Mouse (Mus musculus): Measurements from ENCODE around the gene Sulf2. TPM values are rescaled to one million over a fixed set of nuclear protein-coding genes. Genes with fewer than 3 reads are reported as not detected.
A peak's percentile ranks its signal among the peaks of the same experiment; 100 is the strongest.

Gene Sulf2
- polyA plus RNA-seq, 1 experiment from 2014 or later, result 33.2 TPM

- H3K4me3 ChIP-seq (ENCODE audit: low read depth, low read length), result no peak overlapping the region
- H3K4me2 ChIP-seq (ENCODE audit: low read length), result no peak overlapping the region
- no peak for ATAC-seq
- no peak overlapping the region for H3K9ac ChIP-seq (ENCODE audit: low read length)
- no peaks in the 10 kb centered on the region for H3K27me3 ChIP-seq (replicated peaks; ENCODE audit: control insufficient read depth, insufficient read depth, low read length)
- H3K36me3 ChIP-seq (ENCODE audit: control insufficient read depth, insufficient read depth, low read length), result no peaks in the 10 kb centered on the region
- no peak overlapping the region for H3K27ac ChIP-seq (ENCODE audit: low read depth, low read length)
- H3K4me1 ChIP-seq (ENCODE audit: control insufficient read depth, insufficient read depth, low read length), result no peaks in the 10 kb centered on the region
- WGBS, result 80% methylated on average over 14 of the region's 14 CpGs
- no peaks in the 10 kb centered on the region for H3K9me3 ChIP-seq (replicated peaks; ENCODE audit: control insufficient read depth, low read length)
- no peak for DNase-seq (ENCODE audit: low spot score)
These were observed 33.6 kb downstream of the Sulf2 start for GRCm38 (mm10) chr2:166121681-166122355.

- ATAC-seq (no peak), DNase-seq (ENCODE audit: low spot score) (no peak)
- H3K4me1 ChIP-seq (ENCODE audit: control insufficient read depth, insufficient read depth, low read length), result no peaks in the 10 kb centered on the region
- H3K36me3 ChIP-seq (ENCODE audit: control insufficient read depth, insufficient read depth, low read length), result peaks cover 3% of the 10 kb centered on the region; the same call in 1 of the 2 replicates
- H3K27ac ChIP-seq (ENCODE audit: low read depth, low read length), result no peak overlapping the region
- WGBS, result 94% methylated on average over 2 of the region's 2 CpGs
- no peaks in the 10 kb centered on the region for H3K27me3 ChIP-seq (replicated peaks; ENCODE audit: control insufficient read depth, insufficient read depth, low read length)
- no peak overlapping the region for H3K4me2 ChIP-seq (ENCODE audit: low read length)
- H3K4me3 ChIP-seq (ENCODE audit: low read depth, low read length), result no peak overlapping the region
- no peaks in the 10 kb centered on the region for H3K9me3 ChIP-seq (replicated peaks; ENCODE audit: control insufficient read depth, low read length)
- H3K9ac ChIP-seq (ENCODE audit: low read length), result no peak overlapping the region
These were observed 35.5 kb downstream of the Sulf2 start for GRCm38 (mm10) chr2:166119992-166120391.

GRCm38 (mm10) chr2:166116704-166117103 is 38.8 kb downstream of the Sulf2 start:
- Histone ChIP-seq H3K36me3 (ENCODE audit: control insufficient read depth, insufficient read depth, low read length) (peaks cover 6% of the 10 kb centered on the region; the same call in 1 of the 2 replicates), H3K27ac (ENCODE audit: low read depth, low read length) (no peak overlapping the region), H3K4me3 (ENCODE audit: low read depth, low read length) (no peak overlapping the region), H3K4me1 (ENCODE audit: control insufficient read depth, insufficient read depth, low read length) (no peaks in the 10 kb centered on the region), H3K27me3 (replicated peaks; ENCODE audit: control insufficient read depth, insufficient read depth, low read length) (no peaks in the 10 kb centered on the region), H3K9me3 (replicated peaks; ENCODE audit: control insufficient read depth, low read length) (no peaks in the 10 kb centered on the region), H3K9ac (ENCODE audit: low read length) (no peak overlapping the region), H3K4me2 (ENCODE audit: low read length) (no peak overlapping the region)
- 97% methylated on average over 16 of the region's 16 CpGs for WGBS
- DNase-seq (ENCODE audit: low spot score) (no peak), ATAC-seq (no peak)

- DNase-seq (ENCODE audit: low spot score) (no peak), ATAC-seq (no peak)
- 93% methylated on average over 7 of the region's 7 CpGs for WGBS
- Histone ChIP-seq H3K9ac (ENCODE audit: low read length) (no peak overlapping the region), H3K4me1 (ENCODE audit: control insufficient read depth, insufficient read depth, low read length) (no peaks in the 10 kb centered on the region), H3K27me3 (replicated peaks; ENCODE audit: control insufficient read depth, insufficient read depth, low read length) (no peaks in the 10 kb centered on the region), H3K27ac (ENCODE audit: low read depth, low read length) (no peak overlapping the region), H3K4me2 (ENCODE audit: low read length) (no peak overlapping the region), H3K9me3 (replicated peaks; ENCODE audit: control insufficient read depth, low read length) (no peaks in the 10 kb centered on the region), H3K36me3 (ENCODE audit: control insufficient read depth, insufficient read depth, low read length) (peaks cover 6% of the 10 kb centered on the region; the same call in 1 of the 2 replicates), H3K4me3 (ENCODE audit: low read depth, low read length) (no peak overlapping the region)
These were observed 39.2 kb downstream of the Sulf2 start for GRCm38 (mm10) chr2:166116278-166116608.

- WGBS, result 91% methylated on average over 15 of the region's 15 CpGs
- H3K4me3 ChIP-seq (ENCODE audit: low read depth, low read length), result no peak overlapping the region
- peaks cover 6% of the 10 kb centered on the region; the same call in 1 of the 2 replicates for H3K36me3 ChIP-seq (ENCODE audit: control insufficient read depth, insufficient read depth, low read length)
- H3K4me1 ChIP-seq (ENCODE audit: control insufficient read depth, insufficient read depth, low read length), result no peaks in the 10 kb centered on the region
- H3K27me3 ChIP-seq (replicated peaks; ENCODE audit: control insufficient read depth, insufficient read depth, low read length), result no peaks in the 10 kb centered on the region
- H3K9ac ChIP-seq (ENCODE audit: low read length), result no peak overlapping the region
- H3K4me2 ChIP-seq (ENCODE audit: low read length), result no peak overlapping the region
- DNase-seq (ENCODE audit: low spot score) (no peak), ATAC-seq (no peak)
- no peak overlapping the region for H3K27ac ChIP-seq (ENCODE audit: low read depth, low read length)
- H3K9me3 ChIP-seq (replicated peaks; ENCODE audit: control insufficient read depth, low read length), result no peaks in the 10 kb centered on the region
These were observed 39.7 kb downstream of the Sulf2 start for GRCm38 (mm10) chr2:166115571-166116277.

GRCm38 (mm10) chr2:166112986-166113385 is 42.5 kb downstream of the Sulf2 start:
- Histone ChIP-seq H3K4me3 (ENCODE audit: low read depth, low read length) (no peak overlapping the region), H3K27ac (ENCODE audit: low read depth, low read length) (no peak overlapping the region), H3K36me3 (ENCODE audit: control insufficient read depth, insufficient read depth, low read length) (peaks cover 6% of the 10 kb centered on the region; the same call in 1 of the 2 replicates), H3K4me2 (ENCODE audit: low read length) (no peak overlapping the region), H3K4me1 (ENCODE audit: control insufficient read depth, insufficient read depth, low read length) (no peaks in the 10 kb centered on the region), H3K9ac (ENCODE audit: low read length) (no peak overlapping the region), H3K9me3 (replicated peaks; ENCODE audit: control insufficient read depth, low read length) (no peaks in the 10 kb centered on the region), H3K27me3 (replicated peaks; ENCODE audit: control insufficient read depth, insufficient read depth, low read length) (no peaks in the 10 kb centered on the region)
- 90% methylated on average over 11 of the region's 11 CpGs for WGBS
- ATAC-seq (no peak), DNase-seq (ENCODE audit: low spot score) (no peak)

- WGBS, result 36% methylated on average over 10 of the region's 10 CpGs
- Histone ChIP-seq H3K4me3 (ENCODE audit: low read depth, low read length) (no peak overlapping the region), H3K4me1 (ENCODE audit: control insufficient read depth, insufficient read depth, low read length) (no peaks in the 10 kb centered on the region), H3K9me3 (replicated peaks; ENCODE audit: control insufficient read depth, low read length) (no peaks in the 10 kb centered on the region), H3K36me3 (ENCODE audit: control insufficient read depth, insufficient read depth, low read length) (peaks cover 6% of the 10 kb centered on the region; the same call in 1 of the 2 replicates), H3K9ac (ENCODE audit: low read length) (no peak overlapping the region), H3K27ac (ENCODE audit: low read depth, low read length) (no peak overlapping the region), H3K27me3 (replicated peaks; ENCODE audit: control insufficient read depth, insufficient read depth, low read length) (no peaks in the 10 kb centered on the region), H3K4me2 (ENCODE audit: low read length) (no peak overlapping the region)
- ATAC-seq, result 0 out of 2 replicates have a peak, but pooled peaks have one; percentile 10
- DNase-seq (ENCODE audit: low spot score), result no peak
These were observed 43.6 kb downstream of the Sulf2 start for GRCm38 (mm10) chr2:166111831-166112250.

- Histone ChIP-seq H3K27me3 (replicated peaks; ENCODE audit: control insufficient read depth, insufficient read depth, low read length) (no peaks in the 10 kb centered on the region), H3K9me3 (replicated peaks; ENCODE audit: control insufficient read depth, low read length) (no peaks in the 10 kb centered on the region), H3K4me3 (ENCODE audit: low read depth, low read length) (no peak overlapping the region), H3K9ac (ENCODE audit: low read length) (no peak overlapping the region), H3K27ac (ENCODE audit: low read depth, low read length) (no peak overlapping the region), H3K36me3 (ENCODE audit: control insufficient read depth, insufficient read depth, low read length) (peaks cover 2% of the 10 kb centered on the region; the same call in 1 of the 2 replicates), H3K4me2 (ENCODE audit: low read length) (no peak overlapping the region), H3K4me1 (ENCODE audit: control insufficient read depth, insufficient read depth, low read length) (no peaks in the 10 kb centered on the region)
- WGBS, result 94% methylated on average over 2 of the region's 2 CpGs
- DNase-seq (ENCODE audit: low spot score) (no peak), ATAC-seq (no peak)
These were observed 44.2 kb downstream of the Sulf2 start for GRCm38 (mm10) chr2:166111238-166111637.

GRCm38 (mm10) chr2:166110764-166111163 is 44.7 kb downstream of the Sulf2 start:
- no peak for DNase-seq (ENCODE audit: low spot score)
- Histone ChIP-seq H3K4me1 (ENCODE audit: control insufficient read depth, insufficient read depth, low read length) (no peaks in the 10 kb centered on the region), H3K4me3 (ENCODE audit: low read depth, low read length) (no peak overlapping the region), H3K36me3 (ENCODE audit: control insufficient read depth, insufficient read depth, low read length) (peaks cover 2% of the 10 kb centered on the region; the same call in 1 of the 2 replicates), H3K27ac (ENCODE audit: low read depth, low read length) (no peak overlapping the region), H3K27me3 (replicated peaks; ENCODE audit: control insufficient read depth, insufficient read depth, low read length) (no peaks in the 10 kb centered on the region), H3K9ac (ENCODE audit: low read length) (no peak overlapping the region), H3K9me3 (replicated peaks; ENCODE audit: control insufficient read depth, low read length) (no peaks in the 10 kb centered on the region), H3K4me2 (ENCODE audit: low read length) (no peak overlapping the region)
- 87% methylated on average over 8 of the region's 8 CpGs for WGBS
- ATAC-seq, result no peak

Data from forebrain, embryonic 14.5 days (tissue).